Mouse (Mus musculus) stomach, postnatal 0 days (tissue): ENCODE data around the gene Crispld2.

ENCODE experiments used
- CTCF ChIP-seq: IDR thresholded peaks from 2 replicates; pipeline ENCODE4 v1.5.1; 2016; ENCODE audit warnings: antibody characterized with exemption, low read depth, mild to moderate bottlenecking, moderate library complexity
- EP300 ChIP-seq: optimal IDR thresholded peaks from 2 replicates; pipeline ENCODE3; 2016; ENCODE audit warnings: antibody characterized with exemption

GRCm38 (mm10) chr8:120007178-120007577, 14.9 kb downstream of the Crispld2 start:
- TF ChIP-seq CTCF (no peak), EP300 (no peak)
